Mouse (Mus musculus) urinary bladder, postnatal 4 days (tissue): ENCODE results near the gene Rcor2.

ENCODE experiments used
- DNase-seq, 2 experiments: peaks; one replicate each; pipeline ENCODE4 v3.0.0; 2021 to 2022; ENCODE audit warnings: low spot score in 2 of 2

Rcor2 gene

GRCm38 (mm10) chr19:7267091-7267741 lies at the start of gene Rcor2:
Rcor2 (plus strand) TSS chr19:7267325.
- peak in 1 of 2 experiments; percentile 72 for DNase-seq

GRCm38 (mm10) chr19:7217926-7218267 lies 49.2 kb upstream of the Rcor2 start:
- no peak for DNase-seq

GRCm38 (mm10) chr19:7218753-7219152 lies 48.4 kb upstream of the Rcor2 start:
- no peak for DNase-seq

- DNase-seq, result no peak
These were observed 44.9 kb upstream of the Rcor2 start for GRCm38 (mm10) chr19:7222196-7222595.

GRCm38 (mm10) chr19:7223488-7223887 lies 43.6 kb upstream of the Rcor2 start:
- DNase-seq, result no peak

GRCm38 (mm10) chr19:7224253-7224652 lies 42.9 kb upstream of the Rcor2 start:
- DNase-seq, result no peak

GRCm38 (mm10) chr19:7225096-7225690 lies 41.9 kb upstream of the Rcor2 start:
- no peak for DNase-seq

- DNase-seq, result no peak
These were observed 40.6 kb upstream of the Rcor2 start for GRCm38 (mm10) chr19:7226511-7226914.

- peak; percentile 70 to 75 for DNase-seq
These were observed 32.4 kb upstream of the Rcor2 start for GRCm38 (mm10) chr19:7234537-7235221.

- DNase-seq, result no peak
These were observed 31.7 kb upstream of the Rcor2 start for GRCm38 (mm10) chr19:7235461-7235860.

GRCm38 (mm10) chr19:7236011-7236410 lies 31.1 kb upstream of the Rcor2 start:
- DNase-seq, result no peak

GRCm38 (mm10) chr19:7236742-7237141 lies 30.4 kb upstream of the Rcor2 start:
- DNase-seq, result no peak

- no peak for DNase-seq
These were observed 27.6 kb upstream of the Rcor2 start for GRCm38 (mm10) chr19:7239574-7239973.

- DNase-seq, result no peak
These were observed 26.8 kb upstream of the Rcor2 start for GRCm38 (mm10) chr19:7240291-7240690.

GRCm38 (mm10) chr19:7240782-7241690 lies 26.1 kb upstream of the Rcor2 start, which contains the start of gene Naa40:
Naa40 (minus strand) TSS chr19:7241183.
- DNase-seq, result peak; percentile 88 to 93

GRCm38 (mm10) chr19:7246021-7246420 lies 21.1 kb upstream of the Rcor2 start:
- no peak for DNase-seq

- DNase-seq, result no peak
These were observed 9.2 kb upstream of the Rcor2 start for GRCm38 (mm10) chr19:7257881-7258280.

GRCm38 (mm10) chr19:7261476-7261875 lies 5.6 kb upstream of the Rcor2 start:
- DNase-seq, result no peak

GRCm38 (mm10) chr19:7261964-7262363 lies 5.2 kb upstream of the Rcor2 start:
- DNase-seq, result no peak

- DNase-seq, result no peak
These were observed 4.5 kb upstream of the Rcor2 start for GRCm38 (mm10) chr19:7262592-7262991.

- peak; percentile 63 to 89 for DNase-seq
These were observed 2.9 kb upstream of the Rcor2 start for GRCm38 (mm10) chr19:7264088-7264765.
